Mouse (Mus musculus) embryonic fibroblast, embryonic 13.5 days (primary cell): Measurements from ENCODE around the gene Asic4. TPM values are rescaled to one million over a fixed set of nuclear protein-coding genes. Genes with fewer than 3 reads are reported as not detected.

Source experiments
- H3K27ac ChIP-seq: 2 replicates; pipeline ENCODE4 v1.5.1; 2012; ENCODE audit warnings: low read length, control low read depth, inconsistent platforms; ENCODE audit not compliant: insufficient read depth
- H3K4me1 ChIP-seq: 2 replicates; pipeline ENCODE4 v1.6.1; 2011; ENCODE audit warnings: low read length; ENCODE audit not compliant: control insufficient read depth, insufficient read depth
- H3K4me3 ChIP-seq: 2 replicates; pipeline ENCODE4 v1.5.1; 2011; ENCODE audit warnings: mild to moderate bottlenecking, control low read depth, low read length; ENCODE audit not compliant: insufficient read depth
- CTCF ChIP-seq: IDR thresholded peaks from 2 replicates; pipeline ENCODE4 v1.5.1; 2011; ENCODE audit warnings: mild to moderate bottlenecking, control low read depth, low read length, moderate library complexity, borderline replicate concordance; ENCODE audit not compliant: insufficient read depth
- POLR2A ChIP-seq: IDR thresholded peaks from 2 replicates; pipeline ENCODE4 v1.6.1; 2011; ENCODE audit warnings: low read depth, mild to moderate bottlenecking, control low read depth, low read length, moderate library complexity
- polyA plus RNA-seq: library from polyadenylated mRNA; stranded (reverse); fragments of >200 nt; gene quantifications from 2 replicates; pipeline ENCODE4 v1.2.4, GENCODE M21; 2011; ENCODE audit warnings: low read depth; ENCODE audit not compliant: missing spikeins, insufficient read length

Gene Asic4
- polyA plus RNA-seq, 1 experiment, result not detected

DNA sequence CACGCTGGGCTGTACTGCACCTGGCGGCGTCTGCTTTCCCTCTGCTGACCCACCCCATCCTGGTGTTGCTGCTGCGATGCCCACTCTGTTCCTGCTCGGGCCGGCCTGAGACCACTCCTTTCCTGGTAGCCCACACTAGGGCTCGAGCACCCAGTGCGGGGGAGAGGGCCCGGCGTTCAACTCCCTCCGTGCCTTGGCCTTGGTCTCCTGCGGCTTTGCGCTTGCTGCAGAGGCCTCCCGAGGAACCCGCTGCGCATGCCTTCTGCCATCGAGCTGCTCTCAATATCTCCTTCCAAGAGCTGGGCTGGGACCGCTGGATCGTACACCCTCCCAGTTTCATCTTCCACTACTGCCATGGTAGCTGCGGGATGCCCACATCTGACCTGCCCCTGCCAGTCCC, 59.4 kb downstream of the Asic4 start:
- Histone ChIP-seq H3K4me1 (no peaks in the 10 kb centered on the region), H3K27ac (no peak overlapping the region)
- TF ChIP-seq CTCF (no peak), POLR2A (no peak)

DNA sequence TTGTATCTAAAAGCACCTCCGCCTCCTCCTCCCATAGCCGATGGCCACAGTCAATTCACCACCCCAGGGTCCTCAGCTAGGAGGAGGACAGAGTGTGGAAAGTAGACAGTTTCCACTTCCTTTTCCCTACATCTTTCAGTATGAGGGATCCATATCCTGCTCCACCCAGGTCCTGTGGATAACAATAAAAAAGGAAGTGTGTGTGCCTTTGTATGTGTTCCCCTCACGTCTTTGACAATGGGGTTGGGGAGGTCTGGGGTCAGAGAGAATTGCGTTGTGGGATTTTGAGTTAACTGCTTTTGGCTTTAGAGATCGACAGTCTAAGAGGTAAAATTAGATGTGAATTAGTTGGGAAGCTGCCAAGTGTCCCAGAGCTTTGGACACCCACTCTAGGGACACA, 59.9 kb downstream of the Asic4 start:
- TF ChIP-seq POLR2A (no peak), CTCF (no peak)
- no peak overlapping the region for H3K4me3 ChIP-seq
- no peak overlapping the region for H3K27ac ChIP-seq
- no peaks in the 10 kb centered on the region for H3K4me1 ChIP-seq

More for the DNA sequence above, 59.4 kb downstream of the Asic4 start:
- H3K4me3 ChIP-seq, result no peak overlapping the region

DNA sequence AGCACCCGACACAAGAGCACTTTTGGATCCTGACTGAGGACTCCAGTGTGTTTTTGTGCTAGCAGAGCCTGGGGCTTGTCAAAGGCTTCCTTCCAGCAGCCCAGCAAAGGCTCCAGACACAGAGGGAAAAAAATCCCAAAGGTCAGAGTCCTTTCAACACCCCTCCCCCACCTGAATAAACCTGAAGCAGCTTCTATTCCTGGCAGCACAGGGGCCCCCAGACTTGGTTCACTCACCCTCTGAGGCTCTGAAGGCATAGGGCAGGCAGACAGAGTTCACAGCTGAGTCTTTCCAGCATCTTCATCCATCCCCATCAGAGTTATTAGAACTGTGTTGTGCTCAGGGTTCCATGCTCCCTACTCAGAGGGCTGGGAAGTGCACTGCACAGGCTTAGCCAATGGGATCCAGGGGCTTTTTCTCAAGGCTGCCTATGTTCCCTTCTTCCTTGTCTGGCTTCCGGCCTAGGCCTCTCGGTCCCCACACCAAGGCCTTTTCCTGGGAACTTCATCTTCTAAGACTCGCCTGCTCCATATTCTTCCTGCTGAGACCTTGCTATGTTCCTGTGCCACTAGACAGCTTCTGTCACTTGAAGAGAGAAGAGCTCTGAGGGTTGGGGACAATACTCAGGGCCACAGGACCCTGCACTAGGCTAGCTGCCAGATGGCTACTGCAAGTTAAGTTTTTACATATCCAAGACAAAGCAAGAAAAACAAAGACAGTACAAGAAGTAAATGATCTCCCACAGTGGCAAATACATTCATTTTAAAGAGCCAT, 61.4 kb downstream of the Asic4 start:
- no peak overlapping the region for H3K27ac ChIP-seq

DNA sequence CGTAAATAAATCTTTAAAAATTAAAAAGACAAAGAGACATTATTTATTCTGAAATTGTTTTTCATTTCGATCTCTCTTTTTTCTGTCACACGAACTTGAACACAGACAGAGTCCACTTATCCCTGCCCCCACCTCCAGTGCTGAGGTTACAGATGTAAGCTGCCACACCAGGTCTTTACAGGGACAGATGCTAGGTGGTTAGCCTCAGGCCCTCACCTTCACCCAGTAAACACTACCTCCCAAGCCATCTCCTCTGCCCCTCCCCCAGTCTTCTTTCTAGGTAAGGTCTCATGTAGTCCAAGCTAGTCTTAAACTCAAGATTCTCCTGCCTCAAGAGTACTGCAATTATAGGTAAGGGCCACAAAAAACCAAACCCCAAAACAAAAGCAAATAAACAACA, 62.3 kb downstream of the Asic4 start:
- TF ChIP-seq POLR2A, result no peak
- TF ChIP-seq CTCF, result no peak
- no peak overlapping the region for H3K4me3 ChIP-seq
- no peak overlapping the region for H3K27ac ChIP-seq
- no peaks in the 10 kb centered on the region for H3K4me1 ChIP-seq

More for the DNA sequence above, 61.4 kb downstream of the Asic4 start:
- no peaks in the 10 kb centered on the region for H3K4me1 ChIP-seq
- no peak overlapping the region for H3K4me3 ChIP-seq
- TF ChIP-seq POLR2A (no peak), CTCF (no peak)

DNA sequence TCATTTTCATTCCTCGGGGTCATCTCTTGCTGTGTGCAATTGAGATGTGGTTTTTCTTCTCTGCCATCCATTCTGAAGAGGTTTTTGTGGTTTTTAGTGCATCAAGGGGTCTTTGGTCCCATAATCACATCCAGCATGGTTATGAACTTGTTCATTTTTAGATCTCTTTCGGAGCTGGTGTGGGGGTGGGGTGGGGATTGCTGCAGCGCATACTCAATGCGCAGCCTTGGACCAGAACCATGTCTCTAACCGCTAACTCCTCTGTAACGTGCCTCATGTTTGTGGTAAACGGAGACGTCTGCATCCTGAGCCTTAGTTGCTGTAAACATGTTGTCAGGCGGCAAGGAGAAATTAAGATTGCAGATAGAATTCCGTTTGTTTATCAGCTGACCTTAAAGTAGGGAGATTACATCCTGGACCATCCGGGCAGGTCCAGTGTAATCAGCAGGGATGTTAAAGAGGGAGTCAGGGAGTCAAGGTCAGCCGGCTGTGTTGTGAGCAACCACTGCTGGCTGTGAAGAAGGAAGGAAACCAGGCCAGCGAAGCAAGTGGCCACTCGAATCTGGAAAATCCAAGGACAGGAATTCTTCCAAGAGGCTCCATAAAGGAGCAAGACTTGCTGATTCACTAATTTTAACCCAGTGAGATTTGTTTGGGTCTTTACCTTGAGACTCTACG, 66.6 kb downstream of the Asic4 start:
- no peaks in the 10 kb centered on the region for H3K4me1 ChIP-seq
- H3K27ac ChIP-seq, result no peak overlapping the region
- TF ChIP-seq POLR2A (no peak), CTCF (no peak)
- no peak overlapping the region for H3K4me3 ChIP-seq

DNA sequence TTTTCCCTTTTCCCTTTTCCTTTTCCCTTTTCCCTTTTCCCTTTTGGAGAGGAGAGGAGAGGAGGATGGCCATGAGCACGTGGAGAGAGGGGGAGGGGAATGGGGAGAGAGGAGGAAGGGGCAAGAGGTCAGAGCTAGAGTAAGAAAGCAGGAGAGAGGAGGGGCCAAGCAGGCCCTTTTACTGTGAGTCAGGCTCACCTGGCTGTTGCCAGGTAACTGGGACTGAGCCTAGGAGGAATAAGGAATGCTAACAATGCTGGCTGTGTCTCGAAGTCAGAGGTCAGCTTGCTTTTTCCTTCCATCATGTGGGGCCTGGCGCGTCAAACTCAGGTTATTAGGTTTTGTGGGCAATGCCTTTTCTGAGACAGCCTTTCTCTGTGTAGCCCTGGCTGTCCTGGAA, 67.7 kb downstream of the Asic4 start:
- no peaks in the 10 kb centered on the region for H3K4me1 ChIP-seq
- H3K27ac ChIP-seq, result no peak overlapping the region
- no peak for TF ChIP-seq POLR2A
- no peak for TF ChIP-seq CTCF

DNA sequence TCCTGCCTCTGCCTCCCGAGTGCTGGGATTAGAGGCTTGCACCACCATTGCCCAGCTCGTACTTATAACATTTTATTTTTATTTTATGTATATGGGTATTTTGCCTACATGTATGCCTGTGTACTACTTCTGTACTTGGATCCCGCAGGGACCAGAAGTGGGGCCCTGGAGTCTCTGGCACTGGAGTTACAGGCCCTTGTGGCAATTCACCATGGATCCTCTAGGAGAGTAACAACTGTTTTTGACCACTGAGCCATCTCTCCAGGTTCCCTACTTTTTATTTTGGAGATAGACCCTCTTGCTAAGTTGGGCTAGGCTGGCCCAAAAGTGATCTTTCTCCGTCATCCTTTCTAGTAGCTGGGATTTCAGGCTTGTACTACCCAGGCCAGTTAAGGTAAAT, 68.2 kb downstream of the Asic4 start:
- H3K4me3 ChIP-seq, result no peak overlapping the region
- TF ChIP-seq POLR2A, result no peak
- TF ChIP-seq CTCF, result no peak
- no peaks in the 10 kb centered on the region for H3K4me1 ChIP-seq
- no peak overlapping the region for H3K27ac ChIP-seq

More for the DNA sequence above, 67.7 kb downstream of the Asic4 start:
- H3K4me3 ChIP-seq, result no peak overlapping the region

DNA sequence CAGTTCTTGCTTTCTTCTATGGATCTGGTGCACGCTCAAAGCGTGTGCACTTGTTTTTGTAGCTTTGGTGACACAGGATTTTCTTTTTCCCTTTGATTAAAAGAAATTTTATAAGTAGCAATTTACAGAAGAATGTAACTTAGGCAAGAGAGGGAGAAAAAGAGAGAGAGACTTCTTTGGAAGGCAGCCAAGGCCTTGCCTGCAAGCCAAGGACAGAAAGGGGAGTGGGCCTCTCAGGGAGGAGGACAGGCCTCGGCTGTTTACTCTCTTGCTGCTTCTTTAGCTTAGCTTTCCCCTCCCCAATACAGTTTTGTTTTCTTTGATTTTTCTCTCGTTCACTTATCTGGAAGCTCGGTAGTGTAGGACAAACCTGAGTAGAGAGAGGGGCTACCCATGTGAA, 69.3 kb downstream of the Asic4 start:
- TF ChIP-seq CTCF, result no peak
- no peak for TF ChIP-seq POLR2A
- H3K4me1 ChIP-seq, result no peaks in the 10 kb centered on the region
- no peak overlapping the region for H3K4me3 ChIP-seq
- H3K27ac ChIP-seq, result no peak overlapping the region

DNA sequence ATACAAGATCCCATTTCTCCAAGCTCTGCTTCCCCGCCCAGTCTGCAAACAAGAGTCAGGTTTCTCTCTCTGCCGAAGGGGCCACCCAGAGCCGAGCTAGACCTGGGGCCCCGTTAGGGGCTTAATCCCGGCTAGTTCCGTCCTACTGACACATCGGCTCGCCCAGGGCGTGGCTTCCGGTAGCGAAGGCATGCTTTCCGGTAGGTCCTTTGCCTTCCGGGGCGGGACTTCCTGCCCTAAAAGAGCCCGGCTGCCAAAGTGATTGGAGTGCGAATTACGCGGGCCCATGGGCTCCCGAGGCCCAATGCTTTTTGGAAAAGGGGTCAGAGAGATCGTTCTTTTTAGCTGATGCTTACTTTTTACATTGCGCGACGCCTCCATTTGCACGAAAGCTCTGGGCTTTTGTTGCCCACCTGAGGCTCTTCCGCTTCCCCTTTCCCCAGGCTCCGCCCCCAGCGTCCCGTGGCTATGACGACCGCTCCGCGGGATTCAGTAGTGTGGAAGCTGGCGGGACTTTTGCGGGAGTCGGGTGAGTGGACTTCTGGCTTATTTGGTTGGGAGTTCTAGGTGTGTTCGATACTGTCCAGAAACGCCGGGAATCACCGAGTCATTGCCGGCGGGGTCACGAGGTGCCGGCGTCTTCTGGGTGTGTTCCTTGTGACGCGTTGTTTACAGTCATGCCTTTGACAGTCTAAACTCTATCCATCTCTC, 71.2 kb downstream of the Asic4 start, which contains the start of gene Stk11ip:
Gene Stk11ip, plus strand, starts transcription at position 209 of the 711 bp plus-strand sequence.
- no peak for TF ChIP-seq CTCF
- peak; percentile 75 for TF ChIP-seq POLR2A
- no peaks in the 10 kb centered on the region for H3K4me1 ChIP-seq
- peak within 1 kb of the TSS; percentile 94 for H3K27ac ChIP-seq
- H3K4me3 ChIP-seq, result peak within 1 kb of the TSS; percentile 91

Other genes starting within 250 kb of the Asic4 start
- gene Glb1l, start 239.6 kb upstream of the Asic4 start, polyA plus RNA-seq, result 25.1 and 34.3 TPM in 2 replicates
- gene Stk16, start 239.6 kb upstream of the Asic4 start, polyA plus RNA-seq, result 57.3 and 59.4 TPM in 2 replicates
- 27.8 and 46.8 TPM in 2 replicates for gene Tuba4a, start 230.6 kb upstream of the Asic4 start, polyA plus RNA-seq
- gene A630095N17Rik, start 218.3 kb upstream of the Asic4 start, polyA plus RNA-seq, result not detected in 2 replicates
- gene Dnajb2, start 214.0 kb upstream of the Asic4 start, polyA plus RNA-seq, result 28.4 and 31.8 TPM in 2 replicates
- 67.6 and 114 TPM in 2 replicates for gene Ptprn, start 185.9 kb upstream of the Asic4 start, polyA plus RNA-seq
- not detected in 2 replicates for gene Resp18, start 172.0 kb upstream of the Asic4 start, polyA plus RNA-seq
- 79.7 and 96.9 TPM in 2 replicates for gene Dnpep, start 132.4 kb upstream of the Asic4 start, polyA plus RNA-seq
- gene Des, start 90.1 kb upstream of the Asic4 start, polyA plus RNA-seq, result 11.3 and 12.3 TPM in 2 replicates
- gene Speg, start 75.1 kb upstream of the Asic4 start, polyA plus RNA-seq, result 54.2 and 56.4 TPM in 2 replicates
- gene Gmppa, start 14.5 kb upstream of the Asic4 start, polyA plus RNA-seq, result 70.6 and 77.6 TPM in 2 replicates
- gene Chpf, start 28.9 kb downstream of the Asic4 start, polyA plus RNA-seq, result 68.1 and 82.3 TPM in 2 replicates
- gene Tmem198, start 29.1 kb downstream of the Asic4 start, polyA plus RNA-seq, result 0.70 and 1.2 TPM in 2 replicates
- 34.9 and 40.0 TPM in 2 replicates for gene Obsl1, start 56.0 kb downstream of the Asic4 start, polyA plus RNA-seq
- gene Inha, start 56.6 kb downstream of the Asic4 start, polyA plus RNA-seq, result 3.5 and 5.5 TPM in 2 replicates
- gene Stk11ip, start 71.1 kb downstream of the Asic4 start, polyA plus RNA-seq, result 8.7 and 13.4 TPM in 2 replicates
- gene Slc4a3, start 95.8 kb downstream of the Asic4 start, polyA plus RNA-seq, result 15.2 and 19.9 TPM in 2 replicates